Mouse (Mus musculus): ENCODE measurements at regions not wholly inside any gene's neighbourhood (a gene's known extent, or its start where the extent isn't known, plus 50 kb on each side); places are given as distances from the start of the nearest gene placed in this dataset.

DNA sequence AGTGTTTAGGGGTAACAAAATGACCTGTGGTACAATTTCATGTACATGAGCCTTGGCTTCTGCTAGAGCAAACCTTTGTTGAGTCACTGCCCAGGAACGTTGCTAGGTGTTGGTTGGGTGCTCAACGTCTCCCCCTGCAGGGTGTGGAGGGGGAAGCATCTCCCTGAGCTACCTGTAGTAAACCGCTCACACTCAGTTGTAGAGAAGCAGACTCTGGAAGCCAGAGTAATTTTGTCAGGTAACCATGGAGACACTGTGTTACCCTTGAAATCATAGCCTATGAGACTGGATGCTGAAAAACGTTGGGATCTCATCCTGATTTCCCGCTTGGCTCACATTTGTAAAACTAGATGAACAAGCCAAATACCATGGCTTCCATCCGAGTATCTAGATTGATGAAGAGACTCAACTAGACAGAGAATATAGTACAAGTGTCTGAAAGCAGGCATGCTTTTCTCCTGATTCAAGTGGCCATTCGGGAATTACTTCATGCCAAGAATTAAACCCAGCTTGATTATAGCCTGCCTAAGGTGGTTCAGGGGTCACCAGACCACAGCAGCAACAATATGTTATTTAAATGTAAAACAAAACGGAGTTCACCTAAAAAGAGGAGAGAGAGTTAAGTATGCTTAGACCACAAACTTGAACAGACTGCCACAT is 63.7 kb upstream of the Ctla4 start:
- DNase-seq (ENCODE audit: low read depth, low spot score), result peak; percentile 67

DNA sequence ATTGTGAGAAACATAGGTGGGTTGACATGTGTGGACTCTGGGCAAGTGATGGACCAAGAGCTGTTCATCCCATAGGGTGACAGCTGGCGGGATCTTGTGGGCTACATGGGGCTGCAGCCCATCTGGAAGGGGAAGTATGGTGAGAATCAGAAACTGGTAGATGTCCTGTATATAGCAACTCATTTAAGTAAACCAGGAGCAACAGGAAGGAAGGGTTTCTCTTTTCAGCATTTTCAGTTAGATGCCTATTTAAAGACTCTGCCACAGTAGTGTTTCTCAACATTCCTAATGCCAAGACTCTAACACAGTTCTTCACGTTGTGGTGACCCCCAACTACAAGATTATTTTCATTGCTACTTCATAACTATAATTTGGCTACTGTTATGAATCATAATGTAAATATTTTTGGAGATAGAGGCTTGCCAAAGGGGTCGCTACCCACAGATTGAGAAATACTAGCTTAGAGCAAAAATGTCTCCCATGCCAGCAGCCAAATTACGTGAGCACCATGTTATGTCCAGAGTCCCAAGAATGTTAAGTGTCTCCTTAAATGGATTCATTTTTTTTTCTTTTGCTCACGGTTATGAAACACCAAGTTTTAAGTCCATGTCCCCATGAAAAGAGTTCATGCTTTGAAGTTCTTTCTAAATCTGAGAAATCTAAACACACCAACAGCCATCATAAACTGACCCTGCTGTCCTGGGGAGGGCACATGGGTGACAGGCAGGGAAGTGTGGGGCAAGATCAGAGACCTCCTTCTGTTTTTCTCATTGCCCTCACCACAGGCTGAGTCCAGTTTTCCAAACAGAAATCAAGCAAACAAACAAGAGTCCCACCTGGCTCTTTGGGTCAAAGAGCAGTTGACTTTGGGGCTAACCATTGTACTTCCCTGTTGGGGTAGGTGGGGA is 62.3 kb upstream of the Ctla4 start:
- DNase-seq (ENCODE audit: low read depth, low spot score), result no peak

DNA sequence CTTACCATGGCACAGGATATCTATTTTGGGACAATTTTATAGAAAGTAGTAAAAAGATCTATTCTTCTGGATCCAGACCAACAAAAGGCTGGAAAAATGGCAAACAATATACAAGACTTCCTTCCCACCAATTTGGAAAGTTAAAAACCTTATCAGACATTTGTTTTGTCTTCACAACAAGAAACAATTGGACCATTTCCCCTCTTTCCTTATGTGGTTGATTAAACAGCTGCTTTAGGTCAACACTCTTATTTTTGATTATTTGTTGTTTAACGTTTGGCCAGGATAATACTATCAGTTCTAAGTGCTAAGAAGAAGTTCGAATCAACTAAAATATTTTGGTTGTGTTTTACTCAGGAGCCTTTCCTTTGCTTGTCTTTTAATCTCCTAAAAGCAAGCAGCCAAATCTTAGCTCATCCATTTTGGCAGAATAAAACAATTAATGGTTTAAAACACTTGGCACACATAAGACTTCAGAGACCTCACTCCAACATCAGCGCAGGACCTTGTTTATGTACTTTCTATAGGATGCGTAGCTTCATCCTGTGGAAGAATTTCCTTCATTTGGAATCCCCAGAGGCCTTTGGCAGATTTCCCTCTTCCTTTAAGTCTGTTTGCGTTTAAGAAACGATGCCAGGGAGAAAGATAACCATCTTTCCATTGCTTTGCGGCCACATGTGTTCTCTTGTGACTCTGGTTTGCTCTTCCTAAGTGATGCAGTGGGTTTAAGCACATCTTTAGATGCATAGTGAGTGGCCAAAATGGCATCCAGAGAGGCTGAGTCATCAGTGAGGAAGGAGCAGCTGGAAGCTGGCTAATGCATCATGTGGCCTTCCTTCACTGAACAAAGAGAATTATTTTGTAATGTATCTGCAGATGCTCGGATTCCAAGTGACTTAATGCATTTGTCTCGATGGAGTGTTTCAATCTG is 61.3 kb upstream of the Ctla4 start:
- no peak for DNase-seq (ENCODE audit: low read depth, low spot score)

- DNase-seq (ENCODE audit: low read depth, low spot score), result no peak
Observed at GRCm38 (mm10) chr1:60826981-60827380, 59.8 kb upstream of the Ctla4 start.

GRCm38 (mm10) chr1:60828152-60828551 is 58.6 kb upstream of the Ctla4 start:
- DNase-seq (ENCODE audit: low read depth, low spot score), result no peak

GRCm38 (mm10) chr1:60829849-60830248 is 57.0 kb upstream of the Ctla4 start:
- DNase-seq (ENCODE audit: low read depth, low spot score), result no peak

DNA sequence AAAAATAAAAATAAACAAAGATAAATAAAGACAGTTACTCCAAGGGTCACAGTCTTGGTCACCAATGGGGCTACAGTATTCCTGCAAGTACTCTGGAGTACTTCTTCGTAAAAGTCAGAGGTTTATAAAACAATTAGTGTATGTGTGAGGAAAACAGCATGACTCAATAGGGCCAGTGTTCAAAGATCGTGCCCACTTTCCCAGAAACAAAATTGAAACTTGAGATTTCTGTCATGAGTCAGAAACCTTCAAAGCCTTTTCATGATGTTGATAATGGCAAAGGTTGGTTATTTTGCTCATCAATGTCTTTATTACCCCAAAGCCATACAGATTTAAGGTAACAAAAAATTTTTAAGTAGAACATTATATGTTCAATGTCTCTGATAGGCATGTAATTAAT is 53.1 kb upstream of the Ctla4 start:
- no peak for DNase-seq (ENCODE audit: low read depth, low spot score)

All from WW6 (cell line).